Mouse (Mus musculus) thymus, adult 2 months (tissue): ENCODE measurements around the gene Slfn9. TPM values are rescaled to one million over a fixed set of nuclear protein-coding genes. Genes with fewer than 3 reads are reported as not detected.

Source experiments
- DNase-seq: peaks from one replicate; pipeline ENCODE4 v3.0.0; 2021
- H3K27ac ChIP-seq: fragments of 200-500 bp; 2 replicates; pipeline ENCODE4 v1.5.1; 2012; ENCODE audit warnings: low read length, control low read depth; ENCODE audit not compliant: control insufficient read depth, insufficient read depth
- H3K27me3 ChIP-seq: fragments of 200-500 bp; 2 replicates; pipeline ENCODE4 v1.6.1; 2012; ENCODE audit warnings: mild to moderate bottlenecking, low read length, moderate library complexity, mixed read lengths; ENCODE audit not compliant: control insufficient read depth, insufficient read depth
- H3K36me3 ChIP-seq: fragments of 200-500 bp; 2 replicates; pipeline ENCODE4 v1.6.1; 2012; ENCODE audit warnings: mild to moderate bottlenecking, low read length, moderate library complexity; ENCODE audit not compliant: control insufficient read depth, insufficient read depth
- H3K4me1 ChIP-seq: fragments of 200-500 bp; replicated peaks from 2 replicates; pipeline ENCODE4 v1.6.1; 2012; ENCODE audit warnings: low read length; ENCODE audit not compliant: control insufficient read depth, insufficient read depth
- H3K4me3 ChIP-seq: fragments of 200-500 bp; 2 replicates; pipeline ENCODE4 v1.5.1; 2012; ENCODE audit warnings: mild to moderate bottlenecking, low read length, control low read depth, moderate library complexity; ENCODE audit not compliant: control insufficient read depth, insufficient read depth
- CTCF ChIP-seq: fragments of 200-500 bp; IDR thresholded peaks from 2 replicates; pipeline ENCODE4 v1.5.1; 2012; ENCODE audit warnings: mild to moderate bottlenecking, control low read depth, low read length, moderate library complexity, borderline replicate concordance; ENCODE audit not compliant: control insufficient read depth, poor library complexity, insufficient read depth; ENCODE audit errors: extremely low read depth
- POLR2A ChIP-seq: fragments of 200-500 bp; IDR thresholded peaks from 2 replicates; pipeline ENCODE4 v1.6.1; 2012; ENCODE audit warnings: mild to moderate bottlenecking, low read length, control low read depth, moderate library complexity; ENCODE audit not compliant: control insufficient read depth, poor library complexity, insufficient read depth; ENCODE audit errors: extremely low read depth
- WGBS: fragments of 180-500 bp; shearing (Covaris S2); methylation state at CpG from one replicate; pipeline ENCODE4 v1.1.7; 2018; 5-methylcytosine and 5-hydroxymethylcytosine counted together
- polyA plus RNA-seq: library from polyadenylated mRNA; depleted of rRNA; stranded (reverse); fragments of >200 nt; gene quantifications from 2 replicates; pipeline ENCODE4 v1.2.3, GENCODE M21; 2012

Slfn9 gene
- polyA plus RNA-seq, 1 experiment: 3.3 TPM

- H3K4me3 ChIP-seq: no peak overlapping the region
- peak; percentile 58 for DNase-seq
- 19% methylated on average over 4 of the region's 4 CpGs for WGBS
- no peak for TF ChIP-seq CTCF
- no peak for TF ChIP-seq POLR2A
- no peak overlapping the region for H3K27ac ChIP-seq
- H3K4me1 ChIP-seq: peaks cover 19% of the 10 kb centered on the region
- H3K36me3 ChIP-seq: no peaks in the 10 kb centered on the region
- H3K27me3 ChIP-seq: no peaks in the 10 kb centered on the region
Measured at GRCm38 (mm10) chr11:82959613-82960012, 32.0 kb downstream of the Slfn9 start.

- H3K27me3 ChIP-seq: no peaks in the 10 kb centered on the region
- peaks cover 22% of the 10 kb centered on the region for H3K4me1 ChIP-seq
- DNase-seq: no peak
- TF ChIP-seq CTCF (no peak), POLR2A (no peak)
- H3K27ac ChIP-seq: no peak overlapping the region
- H3K4me3 ChIP-seq: no peak overlapping the region
- H3K36me3 ChIP-seq: no peaks in the 10 kb centered on the region
- WGBS: 86% methylated on average over 10 of the region's 10 CpGs
Measured at GRCm38 (mm10) chr11:82956925-82957324, 34.7 kb downstream of the Slfn9 start.

GRCm38 (mm10) chr11:82954631-82955030, 37.0 kb downstream of the Slfn9 start:
- DNase-seq: no peak
- H3K4me3 ChIP-seq: no peak overlapping the region
- no peak overlapping the region for H3K27ac ChIP-seq
- no peak for TF ChIP-seq POLR2A
- no peak for TF ChIP-seq CTCF
- no peaks in the 10 kb centered on the region for H3K27me3 ChIP-seq
- 63% methylated on average over 6 of the region's 6 CpGs for WGBS
- H3K4me1 ChIP-seq: peaks cover 23% of the 10 kb centered on the region
- no peaks in the 10 kb centered on the region for H3K36me3 ChIP-seq

GRCm38 (mm10) chr11:82952612-82953542, 38.8 kb downstream of the Slfn9 start:
- peak overlapping the region; percentile 90 for H3K27ac ChIP-seq
- peak overlapping the region; percentile 57 for H3K4me3 ChIP-seq
- DNase-seq: peak; percentile 67
- peaks cover 34% of the 10 kb centered on the region for H3K4me1 ChIP-seq
- H3K36me3 ChIP-seq: no peaks in the 10 kb centered on the region
- no peaks in the 10 kb centered on the region for H3K27me3 ChIP-seq
- TF ChIP-seq POLR2A: no peak
- TF ChIP-seq CTCF: no peak
- WGBS: 13% methylated on average over 9 of the region's 9 CpGs

- 1% methylated on average over 28 of the region's 28 CpGs for WGBS
- Histone ChIP-seq H3K27me3 (no peaks in the 10 kb centered on the region), H3K36me3 (no peaks in the 10 kb centered on the region), H3K4me1 (peaks cover 41% of the 10 kb centered on the region), H3K4me3 (peak overlapping the region; percentile 57), H3K27ac (peak overlapping the region; percentile 90)
- TF ChIP-seq POLR2A: no peak
- no peak for TF ChIP-seq CTCF
- DNase-seq: peak; percentile 49
Measured at GRCm38 (mm10) chr11:82951865-82952611, 39.6 kb downstream of the Slfn9 start.

- Histone ChIP-seq H3K27me3 (no peaks in the 10 kb centered on the region), H3K4me3 (peak within 1 kb of the TSS; percentile 57), H3K4me1 (peaks cover 49% of the 10 kb centered on the region), H3K27ac (peak within 1 kb of the TSS; percentile 90), H3K36me3 (no peaks in the 10 kb centered on the region)
- TF ChIP-seq POLR2A (no peak), CTCF (no peak)
- 64% methylated on average over 10 of the region's 10 CpGs for WGBS
- DNase-seq: no peak
Measured at GRCm38 (mm10) chr11:82950736-82951481, 40.7 kb downstream of the Slfn9 start, which contains the start of gene Slfn5. TSS of gene Slfn5 (plus strand) at chr11:82951349.
